Mouse (Mus musculus) hindlimb bud, embryonic 11.5 days (tissue): ENCODE results near the gene Apoc2.
A peak's percentile ranks its signal among the peaks of the same experiment; 100 is the strongest.

Experiments used
- DNase-seq: peaks from one replicate; pipeline ENCODE4 v3.0.0-alpha.2; 2012; ENCODE audit warnings: low read depth, low spot score; ENCODE audit errors: extremely low spot score

Gene Apoc2

GRCm38 (mm10) chr7:19680702-19681101, 3.0 kb upstream of the Apoc2 start:
- DNase-seq = no peak

GRCm38 (mm10) chr7:19678901-19679300, 1.2 kb upstream of the Apoc2 start:
- no peak for DNase-seq

- no peak for DNase-seq
These were observed 1.1 kb downstream of the Apoc2 start for GRCm38 (mm10) chr7:19676662-19677061.

GRCm38 (mm10) chr7:19675824-19676223, 1.9 kb downstream of the Apoc2 start:
- no peak for DNase-seq

- no peak for DNase-seq
These were observed 4.5 kb downstream of the Apoc2 start for GRCm38 (mm10) chr7:19673083-19673699.

GRCm38 (mm10) chr7:19671511-19671910, 6.2 kb downstream of the Apoc2 start:
- no peak for DNase-seq

GRCm38 (mm10) chr7:19668947-19669721, 8.6 kb downstream of the Apoc2 start:
- peak; percentile 87 for DNase-seq

GRCm38 (mm10) chr7:19667434-19667833, 10.3 kb downstream of the Apoc2 start:
- DNase-seq = no peak

- no peak for DNase-seq
These were observed 11.0 kb downstream of the Apoc2 start for GRCm38 (mm10) chr7:19666750-19667149.

- DNase-seq = peak; percentile 96
These were observed 12.5 kb downstream of the Apoc2 start, which contains the start of gene Clptm1 for GRCm38 (mm10) chr7:19664955-19665841. Clptm1 (minus strand) TSS chr7:19665033.

GRCm38 (mm10) chr7:19664455-19664954, 13.2 kb downstream of the Apoc2 start:
- DNase-seq = no peak

- DNase-seq = no peak
These were observed 13.8 kb downstream of the Apoc2 start for GRCm38 (mm10) chr7:19663940-19664339.

GRCm38 (mm10) chr7:19652614-19653013, 25.1 kb downstream of the Apoc2 start:
- DNase-seq = no peak

- DNase-seq = no peak
These were observed 26.5 kb downstream of the Apoc2 start for GRCm38 (mm10) chr7:19651063-19651786.

GRCm38 (mm10) chr7:19641223-19641622, 36.5 kb downstream of the Apoc2 start:
- no peak for DNase-seq

- DNase-seq = no peak
These were observed 42.5 kb downstream of the Apoc2 start for GRCm38 (mm10) chr7:19635074-19635827.

- DNase-seq = no peak
These were observed 43.1 kb downstream of the Apoc2 start for GRCm38 (mm10) chr7:19634591-19634990.

GRCm38 (mm10) chr7:19633855-19634254, 43.9 kb downstream of the Apoc2 start:
- no peak for DNase-seq

- DNase-seq = no peak
These were observed 44.5 kb downstream of the Apoc2 start for GRCm38 (mm10) chr7:19633197-19633596.

- DNase-seq = no peak
These were observed 45.0 kb downstream of the Apoc2 start for GRCm38 (mm10) chr7:19632720-19633119.
